Comparison of ENCODE assay signal across 14 mouse cellular contexts in the genomic region with DNA sequence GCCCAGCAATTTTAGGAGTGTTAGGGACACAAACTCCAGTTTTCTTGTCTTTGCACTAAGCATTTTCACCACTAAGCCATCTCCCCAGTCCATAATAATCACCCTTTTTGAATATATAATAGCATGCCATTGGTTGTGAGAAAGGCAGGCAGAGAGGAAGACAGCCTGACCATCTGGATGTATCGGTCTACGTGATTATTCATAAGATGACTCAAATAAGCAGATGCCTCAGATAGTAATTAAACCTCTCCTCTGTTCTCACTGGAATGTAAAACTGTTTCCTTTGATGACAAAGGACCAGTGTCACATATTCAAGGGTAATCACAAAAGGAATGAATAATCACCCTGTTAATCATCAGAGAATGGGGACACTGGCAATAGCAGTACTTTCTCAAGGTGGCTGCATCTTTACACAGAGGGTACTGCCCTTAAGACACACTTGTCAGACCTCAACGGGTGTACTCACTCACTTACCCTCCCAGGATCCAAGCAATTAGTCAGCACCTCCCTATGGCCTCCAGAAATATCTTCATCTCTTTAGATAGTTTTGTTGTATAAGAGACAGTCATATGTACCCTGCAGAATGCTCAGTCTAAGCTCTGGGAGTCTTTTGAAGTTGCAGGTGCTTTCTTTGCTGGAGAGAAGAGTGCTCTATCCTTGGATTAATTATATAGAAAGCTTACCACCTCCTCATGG.
DNase-seq lines count a peak whose midpoint lies in the region; ATAC-seq and TF ChIP-seq lines count a peak whose summit lies in the region.
"Had no signal": no experiment of that assay in that cellular context is flagged by ENCODE, and none has a peak within 500 bp of the region (broad histone marks: within the 10 kb centered on the region; RNA-seq: fewer than 3 reads in every experiment).

No protein-coding gene starts in this region.

- H3K27me3 ChIP-seq in neural tube, embryonic 12.5 days (replicated peaks) = no peaks in the 10 kb centered on the region
- H3K27me3 ChIP-seq in neural tube, embryonic 15.5 days (replicated peaks) = no peaks in the 10 kb centered on the region
- no peaks in the 10 kb centered on the region for H3K27me3 ChIP-seq in hindbrain, postnatal 0 days (ENCODE audit: insufficient read depth, low read length)
- H3K27me3 ChIP-seq in midbrain, embryonic 10.5 days (ENCODE audit: low read depth, poor library complexity, severe bottlenecking) = no peaks in the 10 kb centered on the region
- H3K27me3 ChIP-seq: midbrain, embryonic 15.5 days had no signal

- no peaks in the 10 kb centered on the region; the same call in none of the 2 replicates for H3K4me1 ChIP-seq in neural tube, embryonic 12.5 days
- H3K4me1 ChIP-seq in neural tube, embryonic 15.5 days = no peaks in the 10 kb centered on the region
- no peaks in the 10 kb centered on the region for H3K4me1 ChIP-seq in hindbrain, postnatal 0 days (ENCODE audit: insufficient read depth, low read length)
- H3K4me1 ChIP-seq in olfactory bulb, adult 2 months (ENCODE audit: control insufficient read depth, insufficient read depth, low read length) = no peaks in the 10 kb centered on the region; the same call in 1 of the 2 replicates
- no peaks in the 10 kb centered on the region for H3K4me1 ChIP-seq in midbrain, embryonic 10.5 days
- H3K4me1 ChIP-seq: midbrain, embryonic 15.5 days had no signal

- H3K9ac ChIP-seq in neural tube, embryonic 12.5 days = no peak overlapping the region
- no peak overlapping the region for H3K9ac ChIP-seq in neural tube, embryonic 15.5 days (replicated peaks)
- H3K9ac ChIP-seq in hindbrain, postnatal 0 days (replicated peaks; ENCODE audit: low read length) = no peak overlapping the region
- H3K9ac ChIP-seq: lung, embryonic 14.5 days; midbrain, embryonic 15.5 days had no signal

- no peak for DNase-seq in frontal cortex, postnatal 10 days (ENCODE audit: low spot score in 2 of 2)
- no peak for DNase-seq in hindbrain, postnatal 0 days (ENCODE audit: low spot score)
- DNase-seq in cerebellum, postnatal 36 days = no peak
- DNase-seq in midbrain, embryonic 10.5 days (ENCODE audit: low spot score) = no peak
- DNase-seq: cerebellum, adult 9-10 months; gastrocnemius, postnatal 10 days; kidney, postnatal 14 days; lung, embryonic 14.5 days; thymus, postnatal 25 days had no signal

- H3K27ac ChIP-seq in neural tube, embryonic 12.5 days = no peak overlapping the region
- H3K27ac ChIP-seq in neural tube, embryonic 15.5 days (replicated peaks) = no peak overlapping the region
- H3K27ac ChIP-seq in hindbrain, postnatal 0 days = no peak overlapping the region
- H3K27ac ChIP-seq in olfactory bulb, adult 2 months (ENCODE audit: insufficient read depth, low read depth, low read length) = peak overlapping the region; percentile 85
- H3K27ac ChIP-seq in midbrain, embryonic 10.5 days (replicated peaks) = no peak overlapping the region
- H3K27ac ChIP-seq: midbrain, embryonic 15.5 days had no signal

- no peak for TF ChIP-seq CTCF in hindbrain, postnatal 0 days (IDR thresholded peaks at IDR 0.05; ENCODE audit: low read depth)
- no peak for TF ChIP-seq CTCF in olfactory bulb, adult 2 months (IDR thresholded peaks at IDR 0.05; ENCODE audit: insufficient read depth, low read depth, low read length)

- no peak overlapping the region for H3K4me3 ChIP-seq in neural tube, embryonic 12.5 days
- H3K4me3 ChIP-seq in neural tube, embryonic 15.5 days (replicated peaks) = no peak overlapping the region
- no peak overlapping the region for H3K4me3 ChIP-seq in hindbrain, postnatal 0 days (ENCODE audit: low read length)
- no peak overlapping the region for H3K4me3 ChIP-seq in olfactory bulb, adult 2 months (ENCODE audit: insufficient read depth, low read depth, low read length)
- H3K4me3 ChIP-seq in midbrain, embryonic 10.5 days = no peak overlapping the region
- H3K4me3 ChIP-seq: midbrain, embryonic 15.5 days had no signal

- 28% methylated on average over 3 of the region's 3 CpGs for WGBS in neural tube, embryonic 12.5 days
- 24% methylated on average over 3 of the region's 3 CpGs for WGBS in neural tube, embryonic 15.5 days
- 41% methylated on average over 3 of the region's 3 CpGs for WGBS in hindbrain, postnatal 0 days
- 30% methylated on average over 3 of the region's 3 CpGs for WGBS in olfactory bulb, adult 2 months
- WGBS in midbrain, embryonic 10.5 days = 77% methylated on average over 3 of the region's 3 CpGs

- H3K9me3 ChIP-seq in neural tube, embryonic 12.5 days = no peaks in the 10 kb centered on the region
- H3K9me3 ChIP-seq in neural tube, embryonic 15.5 days (replicated peaks) = no peaks in the 10 kb centered on the region
- H3K9me3 ChIP-seq in hindbrain, postnatal 0 days (ENCODE audit: low read length) = no peaks in the 10 kb centered on the region
- no peaks in the 10 kb centered on the region for H3K9me3 ChIP-seq in midbrain, embryonic 10.5 days (replicated peaks)
- H3K9me3 ChIP-seq: midbrain, embryonic 15.5 days had no signal

- no peaks in the 10 kb centered on the region for H3K36me3 ChIP-seq in neural tube, embryonic 12.5 days
- H3K36me3 ChIP-seq in neural tube, embryonic 15.5 days = no peaks in the 10 kb centered on the region
- H3K36me3 ChIP-seq in hindbrain, postnatal 0 days (ENCODE audit: insufficient read depth, low read length) = no peaks in the 10 kb centered on the region
- no peaks in the 10 kb centered on the region for H3K36me3 ChIP-seq in midbrain, embryonic 10.5 days
- H3K36me3 ChIP-seq: midbrain, embryonic 15.5 days had no signal

- H3K4me2 ChIP-seq in neural tube, embryonic 12.5 days (replicated peaks) = no peak overlapping the region
- H3K4me2 ChIP-seq in neural tube, embryonic 15.5 days = no peak overlapping the region
- H3K4me2 ChIP-seq in hindbrain, postnatal 0 days (ENCODE audit: low read depth, low read length) = no peak overlapping the region
- H3K4me2 ChIP-seq: lung, embryonic 14.5 days; midbrain, embryonic 15.5 days had no signal

- TF ChIP-seq POLR2A in olfactory bulb, adult 2 months (IDR thresholded peaks at IDR 0.05; ENCODE audit: insufficient read depth, low read depth, low read length) = no peak

- ATAC-seq in frontal cortex, adult (ENCODE audit: low TSS enrichment) = peak; percentile 68
- ATAC-seq in neural tube, embryonic 12.5 days (ENCODE audit: low FRiP score, low read depth) = peak; percentile 65; the same call in 1 of the 2 replicates
- no peak for ATAC-seq in neural tube, embryonic 15.5 days (ENCODE audit: low FRiP score)
- peak; percentile 38; the same call in 1 of the 2 replicates for ATAC-seq in hindbrain, postnatal 0 days
- ATAC-seq: midbrain, embryonic 15.5 days had no signal
